ENCODE assay signal across 9 mouse cellular contexts in the genomic region with DNA sequence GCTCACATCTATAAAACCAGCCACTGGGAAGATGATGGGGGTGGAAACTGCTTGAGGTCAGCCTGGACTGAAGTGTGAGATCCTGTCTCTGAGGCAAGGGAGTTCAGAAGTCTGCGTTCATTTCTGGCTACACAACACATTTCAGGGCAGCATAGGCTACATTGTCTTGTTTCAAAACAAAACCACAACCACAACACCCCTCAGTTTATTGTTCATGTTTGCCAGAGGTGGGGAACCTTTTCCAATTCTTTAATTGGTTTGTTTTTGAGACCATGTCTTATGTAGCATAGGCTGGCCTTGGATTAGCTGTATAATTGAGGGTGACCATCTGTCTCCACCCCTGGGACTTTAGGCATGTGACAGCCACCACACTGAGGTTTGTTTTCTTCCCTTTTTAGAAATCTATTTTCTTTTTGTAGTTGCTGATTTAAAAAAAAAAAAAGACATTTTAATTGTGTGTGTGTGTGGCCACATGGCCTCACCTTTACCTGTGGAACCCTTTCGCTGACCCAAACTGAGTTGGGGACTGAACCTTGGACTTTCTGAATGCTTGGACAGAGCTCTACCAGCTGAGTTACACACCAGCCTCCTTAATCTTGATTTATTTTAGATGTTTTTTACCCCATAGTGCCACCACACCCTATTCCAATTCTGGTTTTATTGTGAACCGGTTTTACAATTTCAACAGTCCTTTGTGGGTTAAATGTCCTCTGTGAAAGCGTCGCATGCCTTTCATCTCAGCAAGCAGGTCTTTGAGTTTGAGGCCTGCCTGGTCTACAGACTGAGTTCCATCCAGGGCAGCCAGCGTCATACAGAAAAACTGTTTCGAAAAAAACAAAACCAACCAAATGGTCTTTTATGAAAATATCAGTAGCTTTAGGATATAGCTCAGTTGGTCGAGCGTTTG. TPM values are rescaled to one million over a fixed set of nuclear protein-coding genes. Genes with fewer than 3 reads are reported as not detected.
DNase-seq lines count a peak whose midpoint lies in the region; ATAC-seq and TF ChIP-seq lines count a peak whose summit lies in the region.
"Had no signal": no experiment of that assay in that cellular context is flagged by ENCODE, and none has a peak within 500 bp of the region (broad histone marks: within the 10 kb centered on the region; RNA-seq: fewer than 3 reads in every experiment).

No protein-coding gene starts in this region.

- H3K36me3 ChIP-seq in heart, embryonic 10.5 days = no peaks in the 10 kb centered on the region
- H3K36me3 ChIP-seq in E14TG2a.4 (ENCODE audit: insufficient read depth, low read length) = peaks cover 12% of the 10 kb centered on the region
- H3K36me3 ChIP-seq in forebrain, embryonic 16.5 days (ENCODE audit: control insufficient read depth, insufficient read depth) = no peaks in the 10 kb centered on the region
- H3K36me3 ChIP-seq in liver, postnatal 0 days (replicated peaks; ENCODE audit: insufficient read depth, low read length) = no peaks in the 10 kb centered on the region

- no peak for ATAC-seq in forebrain, embryonic 16.5 days
- ATAC-seq in liver, postnatal 0 days = no peak
- ATAC-seq in megakaryocyte progenitor cell, adult 5-6 weeks (replicated peaks; ENCODE audit: poor library complexity) = no peak

- no peak for DNase-seq in heart, embryonic 10.5 days (ENCODE audit: low spot score)
- no peak for DNase-seq in heart, adult 11 months
- DNase-seq in liver, postnatal 0 days = no peak
- DNase-seq in layer of hippocampus, adult 8-10 months (ENCODE audit: low spot score in 2 of 2) = no peak
- DNase-seq in left cerebral cortex, adult 18-20 months (ENCODE audit: low spot score in 2 of 2) = no peak

- peak overlapping the region; percentile 49 for H3K4me3 ChIP-seq in heart, embryonic 10.5 days
- H3K4me3 ChIP-seq in E14TG2a.4 (replicated peaks; ENCODE audit: low read length) = peak overlapping the region; percentile 49; the same call in 1 of the 2 replicates
- no peak overlapping the region; the same call in 1 of the 2 replicates for H3K4me3 ChIP-seq in forebrain, embryonic 16.5 days (replicated peaks; ENCODE audit: low read length)
- no peak overlapping the region for H3K4me3 ChIP-seq in liver, postnatal 0 days (ENCODE audit: low read depth, low read length)

- H3K27me3 ChIP-seq in heart, embryonic 10.5 days (ENCODE audit: insufficient read depth, poor library complexity, severe bottlenecking) = no peaks in the 10 kb centered on the region
- H3K27me3 ChIP-seq in E14TG2a.4 (ENCODE audit: insufficient read depth, low read length) = no peaks in the 10 kb centered on the region
- no peaks in the 10 kb centered on the region for H3K27me3 ChIP-seq in forebrain, embryonic 16.5 days (replicated peaks; ENCODE audit: control insufficient read depth, insufficient read depth, low read length)
- H3K27me3 ChIP-seq in liver, postnatal 0 days (ENCODE audit: insufficient read depth, low read length) = no peaks in the 10 kb centered on the region

- TF ChIP-seq CTCF in E14TG2a.4 (conservative IDR thresholded peaks at IDR 0.05; ENCODE audit: low read length) = no peak
- TF ChIP-seq CTCF in liver, postnatal 0 days (IDR thresholded peaks at IDR 0.05; ENCODE audit: low read depth) = no peak

- H3K4me1 ChIP-seq in heart, embryonic 10.5 days = peaks cover 17% of the 10 kb centered on the region; the same call in 1 of the 2 replicates
- H3K4me1 ChIP-seq in E14TG2a.4 (replicated peaks; ENCODE audit: low read depth, low read length) = peaks cover 77% of the 10 kb centered on the region
- peaks cover 5% of the 10 kb centered on the region for H3K4me1 ChIP-seq in forebrain, embryonic 16.5 days (replicated peaks; ENCODE audit: control insufficient read depth, insufficient read depth, low read length)
- H3K4me1 ChIP-seq in liver, postnatal 0 days (ENCODE audit: insufficient read depth) = peaks cover 41% of the 10 kb centered on the region

- H3K9ac ChIP-seq in forebrain, embryonic 16.5 days (replicated peaks; ENCODE audit: low read depth, low read length) = peak overlapping the region; percentile 44; the same call in 1 of the 2 replicates
- peak overlapping the region; percentile 23 for H3K9ac ChIP-seq in liver, postnatal 0 days (replicated peaks)

- no peak for TF ChIP-seq EP300 in liver, postnatal 0 days (IDR thresholded peaks at IDR 0.05; ENCODE audit: low read depth)

- H3K27ac ChIP-seq in heart, embryonic 10.5 days = peak overlapping the region; percentile 93
- H3K27ac ChIP-seq in forebrain, embryonic 16.5 days (ENCODE audit: low read length) = peak overlapping the region; percentile 75
- peak overlapping the region; percentile 86 for H3K27ac ChIP-seq in liver, postnatal 0 days (ENCODE audit: low read depth)

- 90% methylated on average over 9 of the region's 9 CpGs for WGBS in heart, embryonic 10.5 days
- 86% methylated on average over 9 of the region's 9 CpGs for WGBS in forebrain, embryonic 16.5 days
- WGBS in liver, postnatal 0 days (ENCODE audit: insufficient replicate concordance) = 74% methylated on average over 9 of the region's 9 CpGs

- H3K4me2 ChIP-seq in forebrain, embryonic 16.5 days (ENCODE audit: low read length) = peak overlapping the region; percentile 55
- peak overlapping the region; percentile 63 for H3K4me2 ChIP-seq in liver, postnatal 0 days (ENCODE audit: low read depth, low read length)

- H3K9me3 ChIP-seq in heart, embryonic 10.5 days = no peaks in the 10 kb centered on the region
- peaks cover 5% of the 10 kb centered on the region; the same call in 1 of the 2 replicates for H3K9me3 ChIP-seq in E14TG2a.4 (ENCODE audit: low read length)
- H3K9me3 ChIP-seq in forebrain, embryonic 16.5 days (ENCODE audit: control insufficient read depth, low read length) = no peaks in the 10 kb centered on the region
- no peaks in the 10 kb centered on the region for H3K9me3 ChIP-seq in liver, postnatal 0 days (ENCODE audit: low read length)

RNA-seq across cellular contexts. Expression of a gene that starts 17.8 kb away (rescaled TPM):
- 2.3 and 5.2 TPM in 2 replicates for polyA plus RNA-seq in heart, embryonic 10.5 days (2016; fragmentation: Nextera tagmentation; extraction: Ambion mirVana)
- 0.71 and 1.0 TPM in 2 replicates for polyA plus RNA-seq in forebrain, embryonic 16.5 days (2015; fragmentation: Nextera tagmentation; extraction: Ambion mirVana)
- 1.7 and 1.9 TPM in 2 replicates for polyA plus RNA-seq in liver, postnatal 0 days (2015; fragmentation: Nextera tagmentation; extraction: Ambion mirVana)
- total RNA-seq in layer of hippocampus, adult 8-10 months (2022) = 1 to 10 TPM in 2 of 4 experiments, under 1 TPM in 2; 0.76 to 1.7 (median 0.99) TPM
- 3.3 and 6.8 TPM in 2 replicates for total RNA-seq in megakaryocyte progenitor cell, adult 5-6 weeks (2015)
- total RNA-seq in megakaryocyte progenitor cell, adult 5-6 weeks (2017) = 2.0 and 2.3 TPM in 2 replicates
- 1 to 10 TPM in 1 of 2 experiments, under 1 TPM in 1; 0.79 to 1.3 TPM for total RNA-seq in left cerebral cortex, adult 18-20 months (2021)

RNA-seq across cellular contexts. Expression of a gene that starts 22.1 kb away (rescaled TPM):
- 202 and 227 TPM in 2 replicates for polyA plus RNA-seq in heart, embryonic 10.5 days (2016; fragmentation: Nextera tagmentation; extraction: Ambion mirVana)
- 870 and 902 TPM in 2 replicates for polyA plus RNA-seq in forebrain, embryonic 16.5 days (2015; fragmentation: Nextera tagmentation; extraction: Ambion mirVana)
- polyA plus RNA-seq in liver, postnatal 0 days (2015; fragmentation: Nextera tagmentation; extraction: Ambion mirVana) = 56.7 and 66.8 TPM in 2 replicates
- total RNA-seq in layer of hippocampus, adult 8-10 months (2022) = 1,000 to 10,000 TPM; 1,040 to 1,170 (median 1,116) TPM
- total RNA-seq in megakaryocyte progenitor cell, adult 5-6 weeks (2015) = 124 and 130 TPM in 2 replicates
- total RNA-seq in megakaryocyte progenitor cell, adult 5-6 weeks (2017) = 87.4 and 88.3 TPM in 2 replicates
- total RNA-seq in left cerebral cortex, adult 18-20 months (2021) = 1,000 to 10,000 TPM; 1,157 to 1,215 TPM

RNA-seq across cellular contexts. Expression of a gene that starts 23.3 kb away (rescaled TPM):
- polyA plus RNA-seq in heart, embryonic 10.5 days (2016; fragmentation: Nextera tagmentation; extraction: Ambion mirVana) = not detected in 2 replicates
- 0.19 TPM in 1 of 2 replicates, not detected in the other for polyA plus RNA-seq in forebrain, embryonic 16.5 days (2015; fragmentation: Nextera tagmentation; extraction: Ambion mirVana)
- not detected in 2 replicates for polyA plus RNA-seq in liver, postnatal 0 days (2015; fragmentation: Nextera tagmentation; extraction: Ambion mirVana)
- not detected for total RNA-seq in layer of hippocampus, adult 8-10 months (2022)
- 0.10 TPM in 1 of 2 replicates, not detected in the other for total RNA-seq in megakaryocyte progenitor cell, adult 5-6 weeks (2015)
- not detected in 2 replicates for total RNA-seq in megakaryocyte progenitor cell, adult 5-6 weeks (2017)
- total RNA-seq in left cerebral cortex, adult 18-20 months (2021) = not detected
- total RNA-seq: gastrocnemius, postnatal 14 days had no signal

RNA-seq across cellular contexts. Expression of a gene that starts 38.0 kb away (rescaled TPM):
- polyA plus RNA-seq in heart, embryonic 10.5 days (2016; fragmentation: Nextera tagmentation; extraction: Ambion mirVana) = 36.0 and 37.6 TPM in 2 replicates
- polyA plus RNA-seq in forebrain, embryonic 16.5 days (2015; fragmentation: Nextera tagmentation; extraction: Ambion mirVana) = 26.4 and 28.1 TPM in 2 replicates
- 4.8 and 4.9 TPM in 2 replicates for polyA plus RNA-seq in liver, postnatal 0 days (2015; fragmentation: Nextera tagmentation; extraction: Ambion mirVana)
- 10 to 100 TPM in 2 of 4 experiments, 1 to 10 TPM in 2; 8.3 to 11.1 (median 9.8) TPM for total RNA-seq in layer of hippocampus, adult 8-10 months (2022)
- 12.9 and 13.7 TPM in 2 replicates for total RNA-seq in megakaryocyte progenitor cell, adult 5-6 weeks (2015)
- total RNA-seq in megakaryocyte progenitor cell, adult 5-6 weeks (2017) = 4.7 and 5.5 TPM in 2 replicates
- total RNA-seq in left cerebral cortex, adult 18-20 months (2021) = 10 to 100 TPM in 1 of 2 experiments, 1 to 10 TPM in 1; 8.3 to 10.2 TPM

Comparison
In these comparisons a context has a peak if more than half of its experiments do, and no peak if none do; other contexts are left out.
1. H3K4me3 ChIP-seq: peak in heart, embryonic 10.5 days (single experiment) and E14TG2a.4 (single experiment); none in forebrain, embryonic 16.5 days (single experiment) and liver, postnatal 0 days (single experiment).
2. RNA of a gene that starts 22.1 kb away (total RNA-seq): 1,157 to 1,215 TPM in left cerebral cortex, adult 18-20 months and 1,040 to 1,170 TPM in layer of hippocampus, adult 8-10 months; 87.4 to 130 TPM in megakaryocyte progenitor cell, adult 5-6 weeks; every median in the first group is over 4 times any median in the second.
3. Peak in every context shown above with its lines, with median percentiles within 50 percentile points of each other: H3K27ac ChIP-seq.